Mouse (Mus musculus): Measurements from ENCODE around the gene Sorbs2. TPM values are rescaled to one million over a fixed set of nuclear protein-coding genes. Genes with fewer than 3 reads are reported as not detected.

Gene Sorbs2
- polyA plus RNA-seq, 1 experiment: not detected

GRCm38 (mm10) chr8:45725321-45725720 is 217.7 kb downstream of the Sorbs2 start:
- TF ChIP-seq CTCF (IDR thresholded peaks at IDR 0.05; ENCODE audit: low read depth, low read length) (no peak), POLR2A (IDR thresholded peaks at IDR 0.05; ENCODE audit: borderline replicate concordance, low read depth, low read length) (no peak)
- Histone ChIP-seq H3K4me1 (ENCODE audit: control insufficient read depth, insufficient read depth, low read length) (no peaks in the 10 kb centered on the region), H3K27ac (ENCODE audit: insufficient read depth, low read depth, low read length) (no peak overlapping the region), H3K4me3 (ENCODE audit: insufficient read depth, low read length) (no peak overlapping the region)

GRCm38 (mm10) chr8:45729850-45730382 is 222.3 kb downstream of the Sorbs2 start:
- Histone ChIP-seq H3K4me3 (ENCODE audit: insufficient read depth, low read length) (no peak overlapping the region), H3K4me1 (ENCODE audit: control insufficient read depth, insufficient read depth, low read length) (no peaks in the 10 kb centered on the region), H3K27ac (ENCODE audit: insufficient read depth, low read depth, low read length) (no peak overlapping the region)
- TF ChIP-seq POLR2A (IDR thresholded peaks at IDR 0.05; ENCODE audit: borderline replicate concordance, low read depth, low read length) (no peak), CTCF (IDR thresholded peaks at IDR 0.05; ENCODE audit: low read depth, low read length) (no peak)

- Histone ChIP-seq H3K4me3 (ENCODE audit: insufficient read depth, low read length) (no peak overlapping the region), H3K4me1 (ENCODE audit: control insufficient read depth, insufficient read depth, low read length) (no peaks in the 10 kb centered on the region), H3K27ac (ENCODE audit: insufficient read depth, low read depth, low read length) (no peak overlapping the region)
- TF ChIP-seq POLR2A (IDR thresholded peaks at IDR 0.05; ENCODE audit: borderline replicate concordance, low read depth, low read length) (no peak), CTCF (IDR thresholded peaks at IDR 0.05; ENCODE audit: low read depth, low read length) (no peak)
Measured at GRCm38 (mm10) chr8:45730795-45731194, 223.2 kb downstream of the Sorbs2 start.

- TF ChIP-seq CTCF (IDR thresholded peaks at IDR 0.05; ENCODE audit: low read depth, low read length) (no peak), POLR2A (IDR thresholded peaks at IDR 0.05; ENCODE audit: borderline replicate concordance, low read depth, low read length) (no peak)
- no peaks in the 10 kb centered on the region for H3K4me1 ChIP-seq (ENCODE audit: control insufficient read depth, insufficient read depth, low read length)
- H3K27ac ChIP-seq (ENCODE audit: insufficient read depth, low read depth, low read length): no peak overlapping the region
- H3K4me3 ChIP-seq (ENCODE audit: insufficient read depth, low read length): no peak overlapping the region
Measured at GRCm38 (mm10) chr8:45734071-45734470, 226.5 kb downstream of the Sorbs2 start.

GRCm38 (mm10) chr8:45737266-45737665 is 229.7 kb downstream of the Sorbs2 start:
- Histone ChIP-seq H3K4me1 (ENCODE audit: control insufficient read depth, insufficient read depth, low read length) (no peaks in the 10 kb centered on the region), H3K27ac (ENCODE audit: insufficient read depth, low read depth, low read length) (no peak overlapping the region), H3K4me3 (ENCODE audit: insufficient read depth, low read length) (no peak overlapping the region)
- TF ChIP-seq CTCF (IDR thresholded peaks at IDR 0.05; ENCODE audit: low read depth, low read length): no peak
- TF ChIP-seq POLR2A (IDR thresholded peaks at IDR 0.05; ENCODE audit: borderline replicate concordance, low read depth, low read length): no peak

- TF ChIP-seq CTCF (IDR thresholded peaks at IDR 0.05; ENCODE audit: low read depth, low read length) (no peak), POLR2A (IDR thresholded peaks at IDR 0.05; ENCODE audit: borderline replicate concordance, low read depth, low read length) (no peak)
- H3K4me3 ChIP-seq (ENCODE audit: insufficient read depth, low read length): no peak overlapping the region
- H3K27ac ChIP-seq (ENCODE audit: insufficient read depth, low read depth, low read length): no peak overlapping the region
- H3K4me1 ChIP-seq (ENCODE audit: control insufficient read depth, insufficient read depth, low read length): no peaks in the 10 kb centered on the region
Measured at GRCm38 (mm10) chr8:45743326-45743725, 235.7 kb downstream of the Sorbs2 start.

GRCm38 (mm10) chr8:45743739-45744138 is 236.2 kb downstream of the Sorbs2 start:
- TF ChIP-seq POLR2A (IDR thresholded peaks at IDR 0.05; ENCODE audit: borderline replicate concordance, low read depth, low read length) (no peak), CTCF (IDR thresholded peaks at IDR 0.05; ENCODE audit: low read depth, low read length) (no peak)
- H3K4me1 ChIP-seq (ENCODE audit: control insufficient read depth, insufficient read depth, low read length): no peaks in the 10 kb centered on the region
- no peak overlapping the region for H3K4me3 ChIP-seq (ENCODE audit: insufficient read depth, low read length)
- H3K27ac ChIP-seq (ENCODE audit: insufficient read depth, low read depth, low read length): no peak overlapping the region

- H3K4me3 ChIP-seq (ENCODE audit: insufficient read depth, low read length): no peak overlapping the region
- no peak overlapping the region for H3K27ac ChIP-seq (ENCODE audit: insufficient read depth, low read depth, low read length)
- no peaks in the 10 kb centered on the region for H3K4me1 ChIP-seq (ENCODE audit: control insufficient read depth, insufficient read depth, low read length)
- no peak for TF ChIP-seq CTCF (IDR thresholded peaks at IDR 0.05; ENCODE audit: low read depth, low read length)
- TF ChIP-seq POLR2A (IDR thresholded peaks at IDR 0.05; ENCODE audit: borderline replicate concordance, low read depth, low read length): no peak
Measured at GRCm38 (mm10) chr8:45751512-45752502, 244.2 kb downstream of the Sorbs2 start.

GRCm38 (mm10) chr8:45755482-45755881 is 247.9 kb downstream of the Sorbs2 start:
- no peak overlapping the region for H3K4me3 ChIP-seq (ENCODE audit: insufficient read depth, low read length)
- TF ChIP-seq POLR2A (IDR thresholded peaks at IDR 0.05; ENCODE audit: borderline replicate concordance, low read depth, low read length) (no peak), CTCF (IDR thresholded peaks at IDR 0.05; ENCODE audit: low read depth, low read length) (no peak)

GRCm38 (mm10) chr8:45755972-45756371 is 248.4 kb downstream of the Sorbs2 start:
- Histone ChIP-seq H3K4me3 (ENCODE audit: insufficient read depth, low read length) (no peak overlapping the region), H3K4me1 (ENCODE audit: control insufficient read depth, insufficient read depth, low read length) (no peaks in the 10 kb centered on the region), H3K27ac (ENCODE audit: insufficient read depth, low read depth, low read length) (no peak overlapping the region)
- no peak for TF ChIP-seq CTCF (IDR thresholded peaks at IDR 0.05; ENCODE audit: low read depth, low read length)
- no peak for TF ChIP-seq POLR2A (IDR thresholded peaks at IDR 0.05; ENCODE audit: borderline replicate concordance, low read depth, low read length)

More at GRCm38 (mm10) chr8:45755482-45755881, 247.9 kb downstream of the Sorbs2 start:
- Histone ChIP-seq H3K4me1 (ENCODE audit: control insufficient read depth, insufficient read depth, low read length) (no peaks in the 10 kb centered on the region), H3K27ac (ENCODE audit: insufficient read depth, low read depth, low read length) (no peak overlapping the region)

Data from bone marrow macrophage, adult 2 months (primary cell).